Mouse (Mus musculus): ENCODE measurements at regions not wholly inside any gene's neighbourhood (a gene's known extent, or its start where the extent isn't known, plus 50 kb on each side); places are given as distances from the start of the nearest gene placed in this dataset.

- TF ChIP-seq POLR2A (IDR thresholded peaks at IDR 0.05; ENCODE audit: control insufficient read depth, low read depth, low read length): no peak
- no peak for TF ChIP-seq CTCF (IDR thresholded peaks at IDR 0.05; ENCODE audit: control insufficient read depth, insufficient read depth, insufficient replicate concordance, low read depth, low read length)
Observed at GRCm38 (mm10) chr12:112411612-112412350, 77.5 kb upstream of the A530016L24Rik start.
